Mouse (Mus musculus) embryonic facial prominence, embryonic 13.5 days (tissue): ENCODE results near the gene Cct6b. TPM values are rescaled to one million over a fixed set of nuclear protein-coding genes. Genes with fewer than 3 reads are reported as not detected.

Experiments
- ATAC-seq: fragments of 200-750 bp; cut with Nextera tagmentation; 2 replicates; pipeline ENCODE4 v1.8.0; 2017; ENCODE audit warnings: low read depth; ENCODE audit not compliant: insufficient number of reproducible peaks, insufficient read depth, low FRiP score, low TSS enrichment
- H3K27ac ChIP-seq: fragments of 300-500 bp; sonication (generic); 2 replicates; pipeline ENCODE4 v1.5.1; 2015; ENCODE audit warnings: moderate library complexity, mild to moderate bottlenecking, inconsistent platforms
- H3K27me3 ChIP-seq: fragments of 300-500 bp; sonication (generic); 2 replicates; pipeline ENCODE4 v1.6.1; 2015; ENCODE audit warnings: mild to moderate bottlenecking, inconsistent platforms
- H3K36me3 ChIP-seq: fragments of 300-500 bp; sonication (generic); 2 replicates; pipeline ENCODE4 v1.6.1; 2015; ENCODE audit warnings: mild to moderate bottlenecking, inconsistent platforms
- H3K4me1 ChIP-seq: fragments of 300-500 bp; sonication (generic); 2 replicates; pipeline ENCODE4 v1.6.1; 2015; ENCODE audit warnings: inconsistent platforms
- H3K4me2 ChIP-seq: fragments of 300-500 bp; sonication (generic); 2 replicates; pipeline ENCODE4 v1.6.1; 2015; ENCODE audit warnings: moderate library complexity, mild to moderate bottlenecking, inconsistent platforms
- H3K4me3 ChIP-seq: fragments of 300-500 bp; sonication (generic); 2 replicates; pipeline ENCODE4 v1.5.1; 2015; ENCODE audit warnings: mild to moderate bottlenecking, inconsistent platforms
- H3K9ac ChIP-seq: fragments of 300-500 bp; sonication (generic); 2 replicates; pipeline ENCODE4 v1.6.1; 2015; ENCODE audit warnings: mild to moderate bottlenecking, inconsistent platforms
- H3K9me3 ChIP-seq: fragments of 300-500 bp; sonication (generic); 2 replicates; pipeline ENCODE4 v1.6.1; 2016; ENCODE audit warnings: inconsistent platforms
- WGBS: fragments of 180-500 bp; shearing (Covaris S2); methylation state at CpG from one replicate; pipeline ENCODE4 v1.1.7; 2015; ENCODE audit warnings: mixed read lengths; 5-methylcytosine and 5-hydroxymethylcytosine counted together
- polyA plus RNA-seq: library from polyadenylated mRNA; unstranded; fragments of >200 nt; fragmentation: Nextera tagmentation; extraction: Ambion mirVana; gene quantifications from 2 replicates; pipeline ENCODE4 v1.2.1, GENCODE M21; 2015

The Cct6b gene
- polyA plus RNA-seq, 1 experiment from 2014 or later: 0.52 TPM

DNA sequence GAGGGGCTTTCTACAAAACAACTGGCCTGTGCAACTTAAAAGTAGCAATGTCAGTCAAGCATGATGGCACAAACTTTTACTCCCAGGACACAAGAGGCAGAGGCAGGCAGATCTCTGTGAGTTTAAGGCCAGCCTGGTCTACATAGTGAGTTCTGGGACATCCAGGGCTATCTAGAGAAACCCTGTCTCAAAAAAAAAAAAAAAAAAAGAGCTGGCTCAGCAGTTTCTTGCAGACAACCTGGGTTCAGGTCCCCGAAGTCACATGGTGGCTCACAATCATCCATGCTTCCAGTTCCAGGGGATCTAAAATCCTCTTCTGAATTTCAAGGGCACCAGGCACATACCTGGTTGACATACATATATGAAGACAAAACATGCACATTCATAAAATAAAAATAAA lies 8.2 kb downstream of the Cct6b start:
- no peaks in the 10 kb centered on the region for H3K9me3 ChIP-seq
- H3K27me3 ChIP-seq: peaks cover 6% of the 10 kb centered on the region

DNA sequence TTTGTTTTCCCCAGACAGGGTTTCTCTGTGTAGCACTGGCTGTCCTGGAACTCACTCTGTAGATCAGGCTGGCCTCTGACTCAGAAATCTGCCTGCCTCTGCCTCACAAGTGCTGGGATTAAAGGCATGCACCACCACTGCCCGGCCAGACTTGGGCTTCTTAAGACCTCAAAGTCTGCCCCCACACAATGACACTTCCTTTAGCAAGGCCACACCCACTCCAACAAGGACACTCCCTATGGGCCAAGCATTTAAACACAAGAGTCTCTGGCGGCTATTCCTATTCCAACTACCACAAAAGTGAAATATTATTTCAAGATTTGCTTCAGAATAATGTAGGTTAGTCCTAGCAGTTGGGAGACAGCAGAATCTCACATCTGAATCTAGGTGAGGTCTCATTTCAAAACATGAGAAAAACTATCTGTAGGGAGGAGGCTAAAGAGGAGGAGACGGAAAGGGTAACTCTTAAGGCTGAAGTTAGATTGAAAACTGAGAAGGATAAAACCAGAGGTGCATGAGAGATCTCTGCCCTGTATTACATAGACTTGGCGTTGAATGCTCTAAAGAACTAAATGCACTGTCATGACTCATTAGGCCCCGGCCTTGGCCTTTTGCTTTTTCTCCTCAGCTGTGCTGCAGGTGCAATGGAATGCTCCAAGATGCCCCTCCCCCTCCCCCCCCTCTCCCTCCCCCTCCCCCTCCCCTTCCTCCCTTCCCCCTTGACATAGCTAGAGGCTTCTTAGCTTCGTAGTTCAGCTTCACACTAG lies 11.6 kb downstream of the Cct6b start:
- H3K4me3 ChIP-seq: no peak overlapping the region
- ATAC-seq: no peak
- H3K9me3 ChIP-seq: no peaks in the 10 kb centered on the region
- no peaks in the 10 kb centered on the region for H3K4me1 ChIP-seq
- H3K36me3 ChIP-seq: no peaks in the 10 kb centered on the region
- no peak overlapping the region for H3K27ac ChIP-seq
- H3K9ac ChIP-seq: no peak overlapping the region
- H3K27me3 ChIP-seq: no peaks in the 10 kb centered on the region
- WGBS: 65% methylated on average over 6 of the region's 6 CpGs
- H3K4me2 ChIP-seq: no peak overlapping the region

More for the DNA sequence above, 8.2 kb downstream of the Cct6b start:
- H3K27ac ChIP-seq: no peak overlapping the region
- no peak overlapping the region for H3K9ac ChIP-seq
- no peak overlapping the region for H3K4me2 ChIP-seq
- no peak overlapping the region for H3K4me3 ChIP-seq
- WGBS: 82% methylated on average over 1 of the region's 1 CpGs
- no peak for ATAC-seq
- H3K4me1 ChIP-seq: no peaks in the 10 kb centered on the region
- no peaks in the 10 kb centered on the region for H3K36me3 ChIP-seq

DNA sequence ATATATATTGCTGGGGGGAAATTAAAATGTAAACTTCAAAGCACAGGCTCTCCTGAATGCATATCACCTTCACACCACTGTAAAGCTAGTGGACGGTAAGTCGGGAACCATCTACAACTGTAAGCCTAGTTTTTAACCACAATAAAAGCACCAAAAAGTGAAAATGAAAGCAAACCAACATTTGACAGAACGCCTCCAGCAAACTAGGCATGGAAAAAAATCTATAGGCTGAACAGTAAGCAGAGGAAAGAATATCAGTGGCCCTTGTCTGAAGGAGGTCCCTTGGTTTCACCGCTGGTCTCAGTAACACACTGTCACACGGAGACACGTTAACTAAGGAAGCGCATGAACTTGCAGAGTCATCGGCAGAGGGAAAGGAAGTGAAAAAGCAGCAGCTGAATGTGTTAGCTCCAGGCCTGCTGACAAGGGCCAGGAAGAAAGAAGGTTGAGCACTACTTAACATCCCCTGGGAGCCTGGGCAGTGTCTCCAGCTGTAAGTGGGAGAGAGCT lies 17.2 kb downstream of the Cct6b start:
- no peaks in the 10 kb centered on the region for H3K4me1 ChIP-seq
- no peaks in the 10 kb centered on the region for H3K36me3 ChIP-seq
- no peak overlapping the region for H3K9ac ChIP-seq
- no peak overlapping the region for H3K4me3 ChIP-seq
- H3K9me3 ChIP-seq: no peaks in the 10 kb centered on the region
- no peak for ATAC-seq
- no peak overlapping the region for H3K27ac ChIP-seq
- 79% methylated on average over 8 of the region's 8 CpGs for WGBS
- no peak overlapping the region for H3K4me2 ChIP-seq
- H3K27me3 ChIP-seq: no peaks in the 10 kb centered on the region; the same call in 1 of the 2 replicates

DNA sequence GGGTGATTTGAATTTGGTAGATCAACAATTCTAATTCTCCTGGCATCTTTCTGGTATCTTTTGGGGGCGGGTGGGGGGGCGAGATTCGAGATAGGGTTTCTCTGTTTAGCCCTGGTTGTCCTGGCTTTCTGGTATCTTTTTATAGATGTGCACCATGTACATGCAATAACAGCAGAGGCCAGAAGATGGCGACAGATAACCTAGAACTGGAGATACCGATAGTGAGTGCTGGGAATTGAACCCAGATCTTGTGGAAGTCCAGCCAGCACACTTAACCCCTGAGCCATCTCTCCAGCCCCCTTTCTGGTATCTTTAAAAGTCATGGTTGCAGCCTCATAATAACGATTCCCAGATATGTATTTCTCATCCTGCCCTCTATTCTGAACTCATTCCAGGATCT lies 18.0 kb downstream of the Cct6b start:
- Histone ChIP-seq H3K36me3 (no peaks in the 10 kb centered on the region), H3K4me3 (no peak overlapping the region), H3K4me2 (no peak overlapping the region), H3K9me3 (no peaks in the 10 kb centered on the region), H3K4me1 (no peaks in the 10 kb centered on the region), H3K27ac (no peak overlapping the region), H3K9ac (no peak overlapping the region), H3K27me3 (no peaks in the 10 kb centered on the region; the same call in 1 of the 2 replicates)
- 33% methylated on average over 6 of the region's 6 CpGs for WGBS
- no peak for ATAC-seq

DNA sequence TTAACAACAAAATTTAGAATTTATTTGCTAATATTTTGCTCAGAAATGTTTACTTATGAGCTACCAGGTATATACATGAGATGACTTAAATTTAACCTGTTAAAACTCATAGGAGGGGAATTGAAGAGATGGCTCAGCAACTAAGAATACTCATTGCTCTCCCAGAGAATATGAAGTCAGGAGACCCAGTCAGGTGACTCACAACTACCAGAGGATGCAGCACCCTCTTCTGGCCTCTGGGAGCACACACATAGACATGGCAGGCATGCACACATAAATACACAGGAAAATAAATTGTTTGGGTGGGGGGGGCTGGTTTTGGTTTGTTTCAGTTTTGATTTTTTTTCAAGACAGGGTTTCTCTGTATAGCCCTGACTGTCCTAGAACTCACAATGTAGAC lies 25.1 kb downstream of the Cct6b start:
- no peak overlapping the region for H3K4me3 ChIP-seq
- H3K9me3 ChIP-seq: no peaks in the 10 kb centered on the region
- no peaks in the 10 kb centered on the region for H3K4me1 ChIP-seq
- ATAC-seq: no peak
- H3K4me2 ChIP-seq: no peak overlapping the region
- no peak overlapping the region for H3K27ac ChIP-seq
- H3K9ac ChIP-seq: no peak overlapping the region
- no peaks in the 10 kb centered on the region for H3K36me3 ChIP-seq
- H3K27me3 ChIP-seq: no peaks in the 10 kb centered on the region

DNA sequence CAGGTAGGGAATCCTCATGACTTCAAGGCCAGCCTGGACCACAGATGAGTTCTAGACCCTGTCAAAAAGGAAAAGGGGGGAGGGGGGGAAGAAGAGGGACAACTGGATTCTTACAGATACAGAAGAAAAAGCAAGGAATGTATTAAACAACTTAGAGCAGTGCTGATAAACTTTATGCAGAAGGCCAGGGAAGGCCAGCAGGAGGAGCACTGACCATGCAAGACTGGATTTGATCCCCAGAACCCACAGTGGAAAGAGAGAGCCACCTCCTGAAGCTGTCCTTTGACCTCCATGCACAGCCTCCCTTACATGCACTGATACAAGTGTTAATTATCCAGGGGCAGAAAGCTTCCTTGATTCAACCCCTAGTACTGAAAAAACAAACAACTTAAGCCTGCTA lies 29.9 kb downstream of the Cct6b start:
- ATAC-seq: no peak

DNA sequence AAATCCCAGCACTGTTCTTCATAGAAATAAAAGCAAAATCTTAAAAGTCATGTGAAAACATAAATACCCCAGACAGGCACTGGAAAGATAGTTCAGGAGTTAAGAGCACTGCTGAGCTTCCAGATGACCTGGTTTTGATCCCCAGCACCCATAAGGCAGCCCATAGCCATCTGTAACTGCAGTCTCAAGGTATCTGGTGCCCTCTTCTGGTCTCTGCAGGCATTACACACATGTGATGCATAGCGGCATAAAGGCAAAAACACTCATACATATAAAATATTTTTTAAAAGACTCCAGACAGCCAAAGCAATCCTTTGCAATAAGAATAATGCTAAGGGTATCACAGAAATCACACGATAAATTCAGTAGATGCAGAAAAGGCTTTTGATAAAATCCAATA lies 37.3 kb downstream of the Cct6b start:
- Histone ChIP-seq H3K4me1 (no peaks in the 10 kb centered on the region), H3K9me3 (peaks cover 2% of the 10 kb centered on the region; the same call in 1 of the 2 replicates), H3K27ac (no peak overlapping the region), H3K36me3 (no peaks in the 10 kb centered on the region), H3K27me3 (no peaks in the 10 kb centered on the region), H3K4me2 (no peak overlapping the region), H3K9ac (no peak overlapping the region), H3K4me3 (no peak overlapping the region)
- WGBS: 92% methylated on average over 2 of the region's 2 CpGs
- no peak for ATAC-seq

More for the DNA sequence above, 29.9 kb downstream of the Cct6b start:
- Histone ChIP-seq H3K27me3 (no peaks in the 10 kb centered on the region), H3K36me3 (no peaks in the 10 kb centered on the region), H3K9ac (no peak overlapping the region), H3K4me1 (no peaks in the 10 kb centered on the region), H3K4me2 (no peak overlapping the region), H3K9me3 (no peaks in the 10 kb centered on the region), H3K4me3 (no peak overlapping the region), H3K27ac (no peak overlapping the region)

DNA sequence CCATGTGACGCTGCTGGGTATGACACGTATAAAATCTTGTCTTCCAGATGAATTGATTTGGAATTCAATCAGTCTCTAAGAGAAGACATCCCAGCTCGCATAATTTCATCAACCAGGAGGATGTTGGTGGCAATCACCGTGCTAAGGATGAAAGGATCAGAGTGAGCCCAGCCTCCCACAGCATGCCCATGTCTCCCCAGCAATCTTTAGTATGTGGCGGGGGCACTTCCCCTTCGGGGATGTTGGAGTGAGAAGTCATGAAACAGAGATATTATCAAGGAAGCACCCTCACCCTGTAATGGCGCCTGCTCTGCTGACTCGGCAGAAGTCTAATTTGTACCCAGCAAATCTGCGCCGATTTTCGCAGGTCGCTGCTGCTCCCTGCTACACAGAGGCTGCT lies 44.8 kb downstream of the Cct6b start:
- Histone ChIP-seq H3K9ac (no peak overlapping the region), H3K36me3 (no peaks in the 10 kb centered on the region), H3K27ac (no peak overlapping the region), H3K4me3 (no peak overlapping the region), H3K4me1 (no peaks in the 10 kb centered on the region), H3K9me3 (no peaks in the 10 kb centered on the region), H3K27me3 (no peaks in the 10 kb centered on the region), H3K4me2 (no peak overlapping the region)
- ATAC-seq: no peak
- 81% methylated on average over 12 of the region's 12 CpGs for WGBS

DNA sequence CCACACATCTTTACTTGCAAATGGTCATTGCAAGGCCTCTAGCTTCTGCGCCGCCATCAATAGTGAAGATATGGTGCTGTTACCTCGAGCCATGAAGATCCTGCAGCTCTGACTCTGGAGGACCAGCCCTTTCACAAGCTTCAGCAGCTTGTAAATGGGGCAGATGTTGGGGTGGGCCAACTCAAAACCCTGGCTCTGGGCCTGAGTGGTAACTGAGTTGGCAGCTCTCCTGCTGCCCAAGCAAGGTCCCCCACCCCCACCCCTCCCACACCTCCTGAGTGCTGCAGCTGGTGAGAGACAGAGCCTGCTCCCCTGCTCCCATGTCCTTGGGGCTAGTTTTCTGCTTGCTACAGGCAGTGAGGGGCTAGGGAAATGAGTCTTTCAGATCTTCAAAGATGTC lies 51.4 kb downstream of the Cct6b start:
- WGBS: 85% methylated on average over 3 of the region's 3 CpGs
- ATAC-seq: no peak
- Histone ChIP-seq H3K27me3 (no peaks in the 10 kb centered on the region), H3K27ac (no peak overlapping the region), H3K36me3 (no peaks in the 10 kb centered on the region), H3K4me2 (no peak overlapping the region), H3K4me1 (0 out of 2 replicates have a peak, but pooled peaks cover 4% of the 10 kb centered on the region), H3K9ac (no peak overlapping the region), H3K9me3 (no peaks in the 10 kb centered on the region), H3K4me3 (no peak overlapping the region)

DNA sequence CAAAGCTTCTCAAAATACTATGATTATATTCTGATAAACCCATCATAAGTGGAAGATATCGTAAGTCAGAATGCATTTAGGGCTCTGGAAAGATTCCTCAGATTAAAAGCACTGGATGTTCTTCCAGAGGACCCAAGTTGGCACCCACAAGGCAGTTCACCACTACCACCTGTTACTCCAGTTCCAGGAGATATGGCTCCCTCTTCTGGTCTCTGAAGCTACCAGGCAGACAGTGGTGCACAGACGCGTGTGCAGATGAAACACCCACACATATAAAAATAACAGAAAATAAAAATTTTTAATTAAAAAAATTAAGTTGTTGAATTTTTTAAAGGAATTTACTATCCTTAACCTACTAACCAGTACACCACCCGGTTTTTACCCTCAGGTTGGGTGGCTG lies 55.2 kb downstream of the Cct6b start:
- Histone ChIP-seq H3K4me3 (no peak overlapping the region), H3K36me3 (no peaks in the 10 kb centered on the region), H3K9me3 (no peaks in the 10 kb centered on the region), H3K4me2 (no peak overlapping the region), H3K4me1 (0 out of 2 replicates have a peak, but pooled peaks cover 4% of the 10 kb centered on the region), H3K27me3 (no peaks in the 10 kb centered on the region), H3K27ac (no peak overlapping the region), H3K9ac (no peak overlapping the region)
- ATAC-seq: no peak
- WGBS: 77% methylated on average over 4 of the region's 4 CpGs

DNA sequence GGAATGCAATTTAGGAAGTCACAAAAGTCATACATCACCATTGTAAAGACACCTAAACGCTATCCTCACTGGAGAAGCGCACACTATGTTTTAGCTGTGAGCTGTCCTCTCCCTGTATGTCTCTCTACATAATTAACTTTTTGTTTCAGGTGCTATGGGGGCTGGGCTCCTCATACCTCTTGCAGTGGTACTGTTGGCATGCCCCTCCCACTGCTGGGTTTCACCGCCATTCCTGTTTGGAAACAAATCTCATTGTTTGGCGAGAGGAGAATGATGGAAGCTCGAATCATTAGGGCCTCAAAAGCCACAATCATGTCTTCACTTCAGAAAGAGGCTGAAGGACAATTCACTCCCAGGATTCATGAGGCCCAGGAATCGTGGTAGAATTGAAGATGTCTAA lies 59.0 kb downstream of the Cct6b start:
- H3K4me1 ChIP-seq: peaks cover 6% of the 10 kb centered on the region
- WGBS: 72% methylated on average over 6 of the region's 6 CpGs
- H3K4me3 ChIP-seq: no peak overlapping the region
- H3K36me3 ChIP-seq: no peaks in the 10 kb centered on the region
- H3K27me3 ChIP-seq: no peaks in the 10 kb centered on the region
- H3K9me3 ChIP-seq: no peaks in the 10 kb centered on the region
- ATAC-seq: no peak
- no peak overlapping the region for H3K9ac ChIP-seq
- no peak overlapping the region for H3K27ac ChIP-seq
- no peak overlapping the region for H3K4me2 ChIP-seq

DNA sequence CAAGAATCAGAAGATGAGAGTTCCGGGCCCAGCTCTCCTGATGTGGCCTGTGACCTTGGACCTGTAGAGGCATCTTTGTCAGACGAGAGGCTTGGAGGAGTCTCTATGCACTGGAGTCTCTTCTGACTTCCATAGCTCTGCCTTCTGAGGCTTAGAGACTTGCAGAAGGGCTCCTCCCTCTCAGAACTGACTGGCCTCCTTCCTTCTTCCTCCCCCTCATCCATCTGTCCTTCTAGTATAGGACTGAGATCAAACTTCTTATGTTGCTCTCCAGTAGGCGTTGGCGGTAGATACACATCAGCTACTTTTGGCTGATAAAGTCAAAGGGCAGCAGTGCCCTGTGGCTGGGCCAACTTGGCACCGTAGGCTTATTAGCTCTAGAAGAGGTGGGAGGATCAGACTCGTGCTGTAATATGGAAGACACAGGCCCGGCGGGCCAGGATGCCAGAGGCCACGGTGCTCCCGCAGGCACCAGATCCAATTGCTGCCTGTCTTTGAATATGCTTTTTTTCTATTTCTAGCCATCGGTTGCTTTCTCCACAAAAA lies 64.2 kb downstream of the Cct6b start:
- no peak overlapping the region for H3K4me2 ChIP-seq
- no peak overlapping the region for H3K9ac ChIP-seq
- H3K4me1 ChIP-seq: peaks cover 6% of the 10 kb centered on the region
- no peak overlapping the region for H3K27ac ChIP-seq
- H3K27me3 ChIP-seq: no peaks in the 10 kb centered on the region
- no peaks in the 10 kb centered on the region for H3K9me3 ChIP-seq
- H3K36me3 ChIP-seq: no peaks in the 10 kb centered on the region
- WGBS: 66% methylated on average over 11 of the region's 11 CpGs
- no peak for ATAC-seq
- no peak overlapping the region for H3K4me3 ChIP-seq
